Mouse (Mus musculus): ENCODE measurements around the gene Mum1. TPM values are rescaled to one million over a fixed set of nuclear protein-coding genes. Genes with fewer than 3 reads are reported as not detected.
"Not testable (repeated sequence)": the region's sequence is repeated elsewhere in the genome, so short reads cannot be mapped to it uniquely, and the experiment has no call there.

Mum1 gene
- total RNA-seq, 2 experiments from 2014 or later: 12.3 to 14.3 TPM

GRCm38 (mm10) chr10:80248437-80248836, 22.2 kb downstream of the Mum1 start:
- intact Hi-C loops (cut with DNase I); DNase-seq: not testable (repeated sequence)

- peak; percentile 87 to 95 for DNase-seq
- intact Hi-C loops (cut with DNase I): no loop called here
Observed at GRCm38 (mm10) chr10:80248971-80249640, 22.9 kb downstream of the Mum1 start, which contains the start of gene Ndufs7. Gene Ndufs7, plus strand, starts transcription at chr10:80249121.

- DNase-seq: no peak
- intact Hi-C loops (cut with DNase I): no loop called here
Observed at GRCm38 (mm10) chr10:80250059-80250458, 23.8 kb downstream of the Mum1 start.

- intact Hi-C loops (cut with DNase I): no loop called here
- DNase-seq: no peak
Observed at GRCm38 (mm10) chr10:80250573-80250972, 24.3 kb downstream of the Mum1 start.

- no peak for DNase-seq
- intact Hi-C loops (cut with DNase I): no loop called here
Observed at GRCm38 (mm10) chr10:80252011-80252410, 25.8 kb downstream of the Mum1 start.

- intact Hi-C loops (cut with DNase I): no loop called here
Observed at GRCm38 (mm10) chr10:80252493-80253274, 26.4 kb downstream of the Mum1 start.

GRCm38 (mm10) chr10:80253551-80253950, 27.3 kb downstream of the Mum1 start:
- no peak for DNase-seq
- intact Hi-C loops (cut with DNase I): no loop called here

More at GRCm38 (mm10) chr10:80252493-80253274, 26.4 kb downstream of the Mum1 start:
- no peak for DNase-seq

- intact Hi-C loops (cut with DNase I): no loop called here
- no peak for DNase-seq
Observed at GRCm38 (mm10) chr10:80254331-80255297, 28.4 kb downstream of the Mum1 start.

- no peak for DNase-seq
- intact Hi-C loops (cut with DNase I): no loop called here
Observed at GRCm38 (mm10) chr10:80255881-80256535, 29.8 kb downstream of the Mum1 start.

- no peak for DNase-seq
- intact Hi-C loops (cut with DNase I): no loop called here
Observed at GRCm38 (mm10) chr10:80257936-80258335, 31.7 kb downstream of the Mum1 start.

GRCm38 (mm10) chr10:80258752-80259462, 32.7 kb downstream of the Mum1 start:
- intact Hi-C loops (cut with DNase I): no loop called here
- DNase-seq: no peak

- DNase-seq: no peak
- intact Hi-C loops (cut with DNase I): no loop called here
Observed at GRCm38 (mm10) chr10:80259463-80259805, 33.2 kb downstream of the Mum1 start.

- peak; percentile 45 to 55 for DNase-seq
- intact Hi-C loops (cut with DNase I): no loop called here
Observed at GRCm38 (mm10) chr10:80259861-80260641, 33.8 kb downstream of the Mum1 start.

- DNase-seq: peak; percentile 98 to 99
- intact Hi-C loops (cut with DNase I): no loop called here
Observed at GRCm38 (mm10) chr10:80260642-80261584, 34.7 kb downstream of the Mum1 start, which contains the start of the genes Gamt and Dazap1. Gene Gamt, minus strand, starts transcription at chr10:80261012. Gene Dazap1, plus strand, starts transcription at chr10:80261486.

- intact Hi-C loops (cut with DNase I): no loop called here
Observed at GRCm38 (mm10) chr10:80261585-80261968, 35.3 kb downstream of the Mum1 start.

GRCm38 (mm10) chr10:80262169-80262568, 35.9 kb downstream of the Mum1 start:
- DNase-seq: no peak
- intact Hi-C loops (cut with DNase I): no loop called here

More at GRCm38 (mm10) chr10:80261585-80261968, 35.3 kb downstream of the Mum1 start:
- DNase-seq: peak; percentile 98

GRCm38 (mm10) chr10:80262776-80263365, 36.6 kb downstream of the Mum1 start:
- intact Hi-C loops (cut with DNase I): no loop called here
- no peak for DNase-seq
